Mouse (Mus musculus) midbrain, embryonic 15.5 days (tissue): Measurements from ENCODE around the gene Gm17482. TPM values are rescaled to one million over a fixed set of nuclear protein-coding genes. Genes with fewer than 3 reads are reported as not detected.

ENCODE experiments used
- polyA plus RNA-seq: library from polyadenylated mRNA; unstranded; fragments of >200 nt; fragmentation: Nextera tagmentation; extraction: Ambion mirVana; gene quantifications from 2 replicates; pipeline ENCODE4 v1.2.1, GENCODE M21; 2015

Gm17482 gene
- polyA plus RNA-seq, 1 experiment from 2014 or later: not detected

Other genes with a start within 250 kb of the Gm17482 start
- gene Tamm41, start 189.5 kb upstream of the Gm17482 start, polyA plus RNA-seq: 51.0 and 53.7 TPM in 2 replicates
- 42.6 and 45.7 TPM in 2 replicates for gene Syn2, start 92.4 kb upstream of the Gm17482 start, polyA plus RNA-seq
- 10.2 and 12.3 TPM in 2 replicates for gene Timp4, start 24.9 kb downstream of the Gm17482 start, polyA plus RNA-seq
- 0.37 and 0.47 TPM in 2 replicates for gene Pparg, start 133.6 kb downstream of the Gm17482 start, polyA plus RNA-seq